14 mouse cellular contexts compared by ENCODE assay signal in genomic region chr16:13895740-13896139, GRCm38 (mm10).
"Had no signal": no experiment of that assay in that cellular context is flagged by ENCODE, and none has a peak within 500 bp of the region (broad histone marks: within the 10 kb centered on the region; RNA-seq: fewer than 3 reads in every experiment).

No protein-coding gene starts in this region.

- H3K9me3 ChIP-seq: midbrain, embryonic 13.5 days; midbrain, embryonic 15.5 days; neural tube, embryonic 12.5 days; stomach, embryonic 15.5 days had no signal

- H3K27ac ChIP-seq: liver, embryonic 14.5 days; macrophage; midbrain, embryonic 13.5 days; midbrain, embryonic 15.5 days; neural tube, embryonic 12.5 days; stomach, embryonic 15.5 days had no signal

- ATAC-seq: midbrain, embryonic 13.5 days; midbrain, embryonic 15.5 days had no signal

- H3K4me3 ChIP-seq: midbrain, embryonic 13.5 days; midbrain, embryonic 15.5 days; neural tube, embryonic 12.5 days; stomach, embryonic 15.5 days had no signal

- H3K4me1 ChIP-seq: midbrain, embryonic 13.5 days; midbrain, embryonic 15.5 days; neural tube, embryonic 12.5 days; stomach, embryonic 15.5 days had no signal

- DNase-seq: lung, embryonic 14.5 days; lung, postnatal 14 days; lung, postnatal 36 days; right cerebral cortex, postnatal 14 days; thymus, adult 2 months; thymus, postnatal 25 days; thymus, postnatal 4 days had no signal

- H3K36me3 ChIP-seq: midbrain, embryonic 13.5 days; midbrain, embryonic 15.5 days; neural tube, embryonic 12.5 days; stomach, embryonic 15.5 days had no signal

- H3K9ac ChIP-seq: liver, embryonic 14.5 days; lung, embryonic 14.5 days; midbrain, embryonic 13.5 days; midbrain, embryonic 15.5 days; neural tube, embryonic 12.5 days; stomach, embryonic 15.5 days had no signal

- H3K4me2 ChIP-seq: lung, embryonic 14.5 days; midbrain, embryonic 11.5 days; midbrain, embryonic 13.5 days; midbrain, embryonic 15.5 days; neural tube, embryonic 12.5 days; stomach, embryonic 15.5 days had no signal

- H3K27me3 ChIP-seq: midbrain, embryonic 13.5 days; midbrain, embryonic 15.5 days; neural tube, embryonic 12.5 days; stomach, embryonic 15.5 days had no signal
